Mouse (Mus musculus): ENCODE data around the gene Oxct1. TPM values are rescaled to one million over a fixed set of nuclear protein-coding genes. Genes with fewer than 3 reads are reported as not detected.

Gene Oxct1
- total and polyA plus RNA-seq, 3 experiments = 6.5 to 64.4 (median 14.0) TPM

DNA sequence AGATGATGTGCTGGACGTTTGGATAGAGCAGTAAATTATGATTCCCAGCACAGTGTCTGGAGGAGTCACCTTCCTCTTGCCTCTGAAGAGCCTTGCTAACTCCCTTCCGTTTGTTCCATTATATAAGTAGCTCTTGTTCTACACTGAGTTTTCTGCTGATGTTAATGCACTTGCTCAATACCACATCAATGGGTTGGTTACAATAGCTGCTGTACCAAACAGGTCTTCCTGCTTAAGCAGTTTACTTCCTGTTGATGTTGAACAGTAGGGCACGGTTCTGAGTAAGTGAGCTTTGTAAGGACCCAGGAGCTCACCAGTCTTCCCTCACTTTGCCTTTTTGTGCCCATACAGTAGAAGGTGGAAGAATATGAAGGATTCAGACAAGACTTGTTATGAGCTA, 98.5 kb downstream of the Oxct1 start:
- H3K4me3 ChIP-seq (ENCODE audit: low read depth, low read length) = no peak overlapping the region
- no peak for ATAC-seq (ENCODE audit: extremely low read depth, insufficient number of reproducible peaks, low FRiP score, poor library complexity, severe bottlenecking)
- H3K9me3 ChIP-seq (replicated peaks) = no peaks in the 10 kb centered on the region
- TF ChIP-seq GATA1 (IDR thresholded peaks at IDR 0.05; ENCODE audit: borderline replicate concordance, low read length) (no peak), TAL1 (conservative IDR thresholded peaks at IDR 0.05; ENCODE audit: low read depth, low read length) (no peak), CTCF (IDR thresholded peaks at IDR 0.05; ENCODE audit: low read depth, low read length) (no peak), GATA2 (IDR thresholded peaks at IDR 0.05; ENCODE audit: borderline replicate concordance, low read depth, low read length) (no peak), POLR2AphosphoS5 (IDR thresholded peaks at IDR 0.05; ENCODE audit: insufficient replicate concordance, low read depth, low read length) (no peak)
- no peaks in the 10 kb centered on the region for H3K36me3 ChIP-seq (replicated peaks)
- no peaks in the 10 kb centered on the region for H3K4me1 ChIP-seq (ENCODE audit: insufficient read depth, low read depth, low read length)
- DNase-seq (ENCODE audit: low spot score) = no peak
- no peaks in the 10 kb centered on the region for H3K27me3 ChIP-seq (ENCODE audit: insufficient read depth, low read length)

DNA sequence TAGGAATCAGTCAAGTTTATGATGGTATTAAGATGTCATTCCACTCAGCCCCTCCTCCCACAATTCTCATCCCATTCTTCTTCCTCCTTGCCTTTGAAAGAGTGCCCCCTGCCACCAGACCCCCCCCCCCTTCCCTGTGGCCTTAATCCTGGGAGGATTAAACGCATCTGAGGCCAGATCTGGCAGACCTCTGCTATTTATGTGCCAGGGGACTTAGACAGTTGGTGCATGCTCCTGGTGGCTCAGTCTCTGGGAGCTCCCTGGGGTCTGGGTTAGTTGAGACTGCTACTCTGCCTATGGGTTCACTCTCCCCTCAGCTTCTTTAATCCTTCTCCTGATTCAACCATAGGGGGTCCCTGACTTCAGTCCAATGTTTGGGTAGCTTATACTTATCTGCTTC, 112.3 kb downstream of the Oxct1 start:
- H3K9me3 ChIP-seq (replicated peaks) = no peaks in the 10 kb centered on the region
- no peaks in the 10 kb centered on the region for H3K36me3 ChIP-seq (replicated peaks)
- no peaks in the 10 kb centered on the region for H3K27me3 ChIP-seq (ENCODE audit: insufficient read depth, low read length)
- H3K4me3 ChIP-seq (ENCODE audit: low read depth, low read length) = no peak overlapping the region
- H3K4me1 ChIP-seq (ENCODE audit: insufficient read depth, low read depth, low read length) = no peaks in the 10 kb centered on the region
- no peak for TF ChIP-seq POLR2AphosphoS5 (IDR thresholded peaks at IDR 0.05; ENCODE audit: insufficient replicate concordance, low read depth, low read length)
- no peak for TF ChIP-seq GATA1 (IDR thresholded peaks at IDR 0.05; ENCODE audit: borderline replicate concordance, low read length)
- TF ChIP-seq GATA2 (IDR thresholded peaks at IDR 0.05; ENCODE audit: borderline replicate concordance, low read depth, low read length) = no peak
- no peak for TF ChIP-seq CTCF (IDR thresholded peaks at IDR 0.05; ENCODE audit: low read depth, low read length)
- TF ChIP-seq TAL1 (conservative IDR thresholded peaks at IDR 0.05; ENCODE audit: low read depth, low read length) = no peak
- ATAC-seq (ENCODE audit: extremely low read depth, insufficient number of reproducible peaks, low FRiP score, poor library complexity, severe bottlenecking) (no peak), DNase-seq (ENCODE audit: low spot score) (no peak)

DNA sequence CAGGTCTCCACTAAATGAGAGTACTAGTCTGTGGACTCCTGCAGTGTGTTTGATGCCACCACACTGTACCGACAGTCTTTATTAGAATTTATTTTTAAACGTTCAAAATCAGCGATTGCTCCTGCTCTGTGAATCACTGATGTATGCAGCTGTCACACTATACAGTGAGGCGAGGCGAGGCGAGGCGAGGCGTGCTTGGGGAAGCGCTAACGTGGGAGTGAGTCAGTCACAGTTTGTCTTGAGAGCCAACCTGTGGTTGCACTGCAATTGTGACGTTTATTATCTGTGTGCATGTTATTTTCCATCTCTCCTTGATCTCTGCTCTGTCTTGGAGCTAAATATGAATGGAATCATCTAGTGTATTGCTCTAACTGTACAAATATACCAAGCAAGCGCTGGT, 113.3 kb downstream of the Oxct1 start:
- Histone ChIP-seq H3K9me3 (replicated peaks) (no peaks in the 10 kb centered on the region), H3K36me3 (replicated peaks) (no peaks in the 10 kb centered on the region), H3K4me1 (ENCODE audit: insufficient read depth, low read depth, low read length) (no peaks in the 10 kb centered on the region), H3K4me3 (ENCODE audit: low read depth, low read length) (no peak overlapping the region), H3K27me3 (ENCODE audit: insufficient read depth, low read length) (no peaks in the 10 kb centered on the region)
- DNase-seq (ENCODE audit: low spot score) (no peak), ATAC-seq (ENCODE audit: extremely low read depth, insufficient number of reproducible peaks, low FRiP score, poor library complexity, severe bottlenecking) (no peak)
- TF ChIP-seq POLR2AphosphoS5 (IDR thresholded peaks at IDR 0.05; ENCODE audit: insufficient replicate concordance, low read depth, low read length) (no peak), GATA2 (IDR thresholded peaks at IDR 0.05; ENCODE audit: borderline replicate concordance, low read depth, low read length) (no peak), GATA1 (IDR thresholded peaks at IDR 0.05; ENCODE audit: borderline replicate concordance, low read length) (no peak), CTCF (IDR thresholded peaks at IDR 0.05; ENCODE audit: low read depth, low read length) (no peak), TAL1 (conservative IDR thresholded peaks at IDR 0.05; ENCODE audit: low read depth, low read length) (no peak)

DNA sequence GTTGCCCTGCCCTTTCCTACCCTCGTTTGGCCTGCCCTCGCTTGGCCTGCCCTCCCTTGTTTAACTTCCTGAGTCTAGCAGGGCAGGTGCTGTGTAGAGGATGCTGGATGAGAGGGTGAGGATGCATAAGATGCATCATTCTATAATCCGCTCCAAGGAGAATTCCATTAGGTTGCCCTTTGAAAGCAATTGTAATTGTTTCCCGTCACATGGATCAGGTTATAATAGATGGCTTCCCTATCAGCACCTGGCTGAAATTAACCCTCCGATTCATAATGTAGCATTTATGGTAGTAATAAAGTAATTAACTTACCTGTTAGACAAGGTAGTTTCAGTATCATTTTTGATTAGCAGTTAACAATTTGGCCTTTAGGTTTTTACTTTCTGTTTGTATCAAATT, 119.2 kb downstream of the Oxct1 start:
- Histone ChIP-seq H3K9me3 (replicated peaks) (no peaks in the 10 kb centered on the region), H3K36me3 (replicated peaks) (no peaks in the 10 kb centered on the region), H3K27me3 (ENCODE audit: insufficient read depth, low read length) (no peaks in the 10 kb centered on the region), H3K4me1 (ENCODE audit: insufficient read depth, low read depth, low read length) (no peaks in the 10 kb centered on the region), H3K4me3 (ENCODE audit: low read depth, low read length) (no peak overlapping the region)
- TF ChIP-seq CTCF (IDR thresholded peaks at IDR 0.05; ENCODE audit: low read depth, low read length) (no peak), POLR2AphosphoS5 (IDR thresholded peaks at IDR 0.05; ENCODE audit: insufficient replicate concordance, low read depth, low read length) (no peak), GATA1 (IDR thresholded peaks at IDR 0.05; ENCODE audit: borderline replicate concordance, low read length) (no peak), GATA2 (IDR thresholded peaks at IDR 0.05; ENCODE audit: borderline replicate concordance, low read depth, low read length) (no peak), TAL1 (conservative IDR thresholded peaks at IDR 0.05; ENCODE audit: low read depth, low read length) (no peak)
- no peak for DNase-seq (ENCODE audit: low spot score)
- no peak for ATAC-seq (ENCODE audit: extremely low read depth, insufficient number of reproducible peaks, low FRiP score, poor library complexity, severe bottlenecking)

DNA sequence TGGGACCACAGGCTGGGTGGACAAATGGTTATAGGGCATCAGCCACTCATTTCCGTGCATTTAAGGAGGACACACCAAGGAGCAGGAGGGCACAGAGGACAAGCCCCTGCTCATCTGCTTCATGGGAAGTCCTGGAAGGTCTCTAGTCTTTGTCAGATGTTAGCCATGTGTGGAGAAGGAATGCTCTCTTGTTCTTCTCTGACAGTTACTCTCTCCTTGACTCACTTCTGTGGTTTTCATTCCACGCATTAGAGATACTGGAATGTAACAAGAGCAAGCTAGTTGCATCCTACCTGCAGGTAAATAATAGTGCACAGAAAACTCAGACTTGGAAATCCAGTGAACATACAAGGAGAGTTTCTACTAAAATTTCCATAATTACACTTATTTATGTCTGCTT, 121.5 kb downstream of the Oxct1 start:
- no peak for TF ChIP-seq GATA1 (IDR thresholded peaks at IDR 0.05; ENCODE audit: borderline replicate concordance, low read length)
- no peak for TF ChIP-seq POLR2AphosphoS5 (IDR thresholded peaks at IDR 0.05; ENCODE audit: insufficient replicate concordance, low read depth, low read length)
- DNase-seq (ENCODE audit: low spot score) = no peak

DNA sequence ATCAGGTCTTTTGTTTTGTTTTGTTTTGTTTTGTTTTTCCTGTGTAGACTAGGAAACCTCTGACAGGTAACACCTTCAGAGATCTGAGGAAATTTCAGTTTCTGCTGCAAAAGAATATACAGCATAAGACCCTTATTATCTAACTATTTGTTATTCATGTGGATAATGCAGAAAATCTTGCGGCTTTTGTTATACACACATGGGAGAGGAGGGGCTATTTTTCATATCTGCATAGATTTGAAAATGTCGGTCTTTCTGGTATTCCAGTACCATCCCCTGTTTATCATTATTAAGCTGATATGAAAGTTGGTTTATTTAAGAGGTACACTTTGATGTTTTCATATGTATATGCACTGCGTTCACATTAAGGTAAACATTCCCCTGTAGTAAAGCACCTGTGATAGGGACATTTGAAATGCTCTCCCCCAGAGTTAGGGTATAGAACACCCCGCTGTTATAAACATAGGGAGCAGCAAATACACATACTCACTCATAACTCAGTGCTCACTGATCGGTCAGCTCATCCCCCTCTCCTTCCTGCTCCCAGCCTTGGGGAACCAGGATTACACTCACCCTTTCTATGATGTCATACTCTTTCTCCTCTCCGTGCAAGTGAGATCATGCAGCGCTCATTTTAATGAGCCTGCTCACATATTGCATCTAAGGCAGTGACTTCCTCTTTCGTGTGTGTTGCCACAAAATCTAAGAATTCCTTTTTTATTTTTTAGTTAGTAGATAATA, 122.6 kb downstream of the Oxct1 start:
- Histone ChIP-seq H3K4me1 (ENCODE audit: insufficient read depth, low read depth, low read length) (no peaks in the 10 kb centered on the region), H3K9me3 (replicated peaks) (no peaks in the 10 kb centered on the region), H3K36me3 (replicated peaks) (no peaks in the 10 kb centered on the region), H3K27me3 (ENCODE audit: insufficient read depth, low read length) (no peaks in the 10 kb centered on the region), H3K4me3 (ENCODE audit: low read depth, low read length) (no peak overlapping the region)
- TF ChIP-seq POLR2AphosphoS5 (IDR thresholded peaks at IDR 0.05; ENCODE audit: insufficient replicate concordance, low read depth, low read length) (no peak), GATA1 (IDR thresholded peaks at IDR 0.05; ENCODE audit: borderline replicate concordance, low read length) (no peak), TAL1 (conservative IDR thresholded peaks at IDR 0.05; ENCODE audit: low read depth, low read length) (no peak), CTCF (IDR thresholded peaks at IDR 0.05; ENCODE audit: low read depth, low read length) (no peak), GATA2 (IDR thresholded peaks at IDR 0.05; ENCODE audit: borderline replicate concordance, low read depth, low read length) (no peak)
- no peak for DNase-seq (ENCODE audit: low spot score)
- no peak; the same call in 1 of the 2 replicates for ATAC-seq (ENCODE audit: extremely low read depth, insufficient number of reproducible peaks, low FRiP score, poor library complexity, severe bottlenecking)

More for the DNA sequence above, 121.5 kb downstream of the Oxct1 start:
- no peaks in the 10 kb centered on the region for H3K27me3 ChIP-seq (ENCODE audit: insufficient read depth, low read length)
- no peak overlapping the region for H3K4me3 ChIP-seq (ENCODE audit: low read depth, low read length)
- H3K9me3 ChIP-seq (replicated peaks) = no peaks in the 10 kb centered on the region
- ATAC-seq (ENCODE audit: extremely low read depth, insufficient number of reproducible peaks, low FRiP score, poor library complexity, severe bottlenecking) = no peak
- no peaks in the 10 kb centered on the region for H3K36me3 ChIP-seq (replicated peaks)
- H3K4me1 ChIP-seq (ENCODE audit: insufficient read depth, low read depth, low read length) = no peaks in the 10 kb centered on the region

Data from G1E (cell line).